Mouse (Mus musculus): ENCODE data around the gene Prdx1. TPM values are rescaled to one million over a fixed set of nuclear protein-coding genes. Genes with fewer than 3 reads are reported as not detected.
"Not testable (repeated sequence)": the region's sequence is repeated elsewhere in the genome, so short reads cannot be mapped to it uniquely, and the experiment has no call there.

Gene Prdx1
- total and polyA plus RNA-seq, 2 experiments, result 376 to 925 TPM

DNA sequence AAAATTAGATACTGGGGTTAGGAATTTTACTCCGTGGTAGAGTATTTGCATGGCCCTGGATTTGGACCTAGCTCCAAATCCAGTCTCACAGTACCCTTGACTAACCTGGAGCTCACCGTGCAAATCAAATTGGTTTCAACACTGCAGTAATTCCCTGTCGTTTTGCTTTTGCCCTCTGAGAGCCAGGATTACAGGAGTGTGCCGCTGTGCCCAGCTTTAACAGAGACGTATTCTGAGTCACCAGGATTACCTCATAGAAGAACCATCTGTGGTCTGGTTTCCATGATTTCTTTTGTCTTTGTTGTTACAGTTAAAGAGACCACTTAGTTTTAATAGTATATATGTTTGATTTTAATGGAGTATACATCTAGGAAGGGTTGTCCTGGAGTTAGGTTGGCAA, 6.2 kb upstream of the Prdx1 start:
- Histone ChIP-seq H3K27me3 (ENCODE audit: control insufficient read depth, insufficient read depth, low read length) (no peaks in the 10 kb centered on the region), H3K9ac (ENCODE audit: low read depth, low read length) (no peak overlapping the region), H3K27ac (replicated peaks; ENCODE audit: insufficient read depth, low read depth, low read length) (no peak overlapping the region), H3K4me1 (ENCODE audit: control insufficient read depth, insufficient read depth, low read length) (peaks cover 8% of the 10 kb centered on the region), H3K36me3 (ENCODE audit: control insufficient read depth, insufficient read depth, low read length) (no peaks in the 10 kb centered on the region), H3K79me2 (ENCODE audit: control insufficient read depth, insufficient read depth, low read length) (no peaks in the 10 kb centered on the region), H3K4me3 (ENCODE audit: insufficient read depth, low read depth, low read length) (no peak overlapping the region)
- peak; percentile 57 for DNase-seq (ENCODE audit: extremely low read depth, low read depth, low spot score)
- no peak for TF ChIP-seq CTCF (IDR thresholded peaks at IDR 0.05; ENCODE audit: low read depth, low read length)
- TF ChIP-seq POLR2A (IDR thresholded peaks at IDR 0.05; ENCODE audit: extremely low read depth, insufficient read depth, low read length), result no peak
- 28% methylated on average over 5 of the region's 5 CpGs for WGBS

DNA sequence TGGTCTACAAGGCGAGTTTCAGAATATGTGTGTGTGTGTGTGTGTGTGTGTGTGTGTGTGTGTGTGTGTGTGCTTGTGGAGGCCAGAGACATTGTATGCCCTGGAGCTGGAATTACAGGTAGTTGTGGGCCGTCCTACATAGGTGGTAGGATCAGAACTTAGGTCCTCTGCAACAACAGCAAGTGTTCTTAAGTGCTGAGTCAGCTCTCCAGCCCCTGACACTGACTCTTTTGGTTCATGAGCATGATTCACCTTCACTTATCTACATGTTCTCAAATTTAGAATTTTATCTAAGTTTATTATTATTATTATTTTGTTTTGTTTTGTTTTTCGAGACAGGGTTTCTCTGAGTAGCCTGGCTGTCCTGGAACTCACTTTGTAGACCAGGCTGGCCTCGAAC, 4.8 kb upstream of the Prdx1 start:
- H3K9ac ChIP-seq (ENCODE audit: low read depth, low read length); H3K27me3 ChIP-seq (ENCODE audit: control insufficient read depth, insufficient read depth, low read length); H3K36me3 ChIP-seq (ENCODE audit: control insufficient read depth, insufficient read depth, low read length); H3K79me2 ChIP-seq (ENCODE audit: control insufficient read depth, insufficient read depth, low read length); H3K27ac ChIP-seq (replicated peaks; ENCODE audit: insufficient read depth, low read depth, low read length); DNase-seq (ENCODE audit: extremely low read depth, low read depth, low spot score); H3K4me3 ChIP-seq (ENCODE audit: insufficient read depth, low read depth, low read length): not testable (repeated sequence)
- peaks cover 11% of the 10 kb centered on the region for H3K4me1 ChIP-seq (ENCODE audit: control insufficient read depth, insufficient read depth, low read length)
- 93% methylated on average over 4 of the region's 4 CpGs for WGBS

DNA sequence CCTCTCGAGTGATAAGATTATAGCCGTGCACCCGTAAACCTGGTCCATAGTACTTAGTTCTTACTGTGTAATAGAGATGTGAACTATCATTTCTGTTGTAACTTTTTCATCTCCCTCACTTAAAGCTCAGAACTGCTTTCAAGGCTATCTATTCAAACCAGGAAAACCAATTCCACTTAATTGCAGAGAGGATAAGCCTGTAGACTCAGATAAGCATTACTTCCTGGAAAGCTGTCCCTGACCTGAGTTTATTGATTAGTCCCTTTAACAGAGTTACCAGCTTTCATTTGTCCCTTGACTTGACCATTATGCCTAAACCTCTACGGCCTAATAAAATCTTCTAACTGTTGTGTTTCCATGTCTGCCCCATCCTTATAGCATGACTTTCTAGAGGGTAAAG, 1.4 kb upstream of the Prdx1 start:
- Histone ChIP-seq H3K9ac (ENCODE audit: low read depth, low read length) (no peak overlapping the region), H3K27ac (replicated peaks; ENCODE audit: insufficient read depth, low read depth, low read length) (peak overlapping the region; percentile 96), H3K4me3 (ENCODE audit: insufficient read depth, low read depth, low read length) (no peak overlapping the region), H3K36me3 (ENCODE audit: control insufficient read depth, insufficient read depth, low read length) (peaks cover 19% of the 10 kb centered on the region), H3K79me2 (ENCODE audit: control insufficient read depth, insufficient read depth, low read length) (peaks cover 13% of the 10 kb centered on the region; the same call in 1 of the 2 replicates), H3K27me3 (ENCODE audit: control insufficient read depth, insufficient read depth, low read length) (no peaks in the 10 kb centered on the region), H3K4me1 (ENCODE audit: control insufficient read depth, insufficient read depth, low read length) (peaks cover 16% of the 10 kb centered on the region)
- WGBS, result 31% methylated on average over 4 of the region's 4 CpGs
- peak; percentile 76 for DNase-seq (ENCODE audit: extremely low read depth, low read depth, low spot score)
- no peak for TF ChIP-seq CTCF (IDR thresholded peaks at IDR 0.05; ENCODE audit: low read depth, low read length)
- TF ChIP-seq POLR2A (IDR thresholded peaks at IDR 0.05; ENCODE audit: extremely low read depth, insufficient read depth, low read length), result no peak

DNA sequence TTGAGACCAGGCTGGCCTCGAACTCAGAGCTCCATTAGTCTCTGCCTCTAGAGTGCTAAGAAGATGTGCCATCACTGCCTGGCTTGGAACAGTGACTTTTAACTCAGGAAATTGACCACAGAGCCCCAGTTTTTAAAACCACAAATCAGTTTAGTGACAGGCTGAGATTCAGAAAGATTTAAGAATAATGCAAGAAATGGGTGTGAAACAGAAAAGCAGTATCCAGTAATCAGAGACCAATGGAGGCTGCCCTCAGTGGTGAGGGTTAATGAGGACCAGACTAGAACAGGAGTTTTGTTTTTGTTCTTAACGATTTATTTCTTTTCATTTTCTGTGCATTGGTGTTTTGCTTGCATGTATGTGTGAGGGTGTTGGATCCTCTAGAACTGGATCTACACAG, 679 bp upstream of the Prdx1 start:
- Histone ChIP-seq H3K27me3 (ENCODE audit: control insufficient read depth, insufficient read depth, low read length) (no peaks in the 10 kb centered on the region), H3K79me2 (ENCODE audit: control insufficient read depth, insufficient read depth, low read length) (peaks cover 15% of the 10 kb centered on the region; the same call in 1 of the 2 replicates), H3K4me3 (ENCODE audit: insufficient read depth, low read depth, low read length) (peak overlapping the region; percentile 72; the same call in 1 of the 2 replicates), H3K9ac (ENCODE audit: low read depth, low read length) (peak overlapping the region; percentile 67), H3K36me3 (ENCODE audit: control insufficient read depth, insufficient read depth, low read length) (peaks cover 26% of the 10 kb centered on the region), H3K27ac (replicated peaks; ENCODE audit: insufficient read depth, low read depth, low read length) (peak overlapping the region; percentile 96), H3K4me1 (ENCODE audit: control insufficient read depth, insufficient read depth, low read length) (peaks cover 19% of the 10 kb centered on the region)
- TF ChIP-seq CTCF (IDR thresholded peaks at IDR 0.05; ENCODE audit: low read depth, low read length) (no peak), POLR2A (IDR thresholded peaks at IDR 0.05; ENCODE audit: extremely low read depth, insufficient read depth, low read length) (no peak)
- 35% methylated on average over 2 of the region's 2 CpGs for WGBS
- DNase-seq (ENCODE audit: extremely low read depth, low read depth, low spot score), result no peak

DNA sequence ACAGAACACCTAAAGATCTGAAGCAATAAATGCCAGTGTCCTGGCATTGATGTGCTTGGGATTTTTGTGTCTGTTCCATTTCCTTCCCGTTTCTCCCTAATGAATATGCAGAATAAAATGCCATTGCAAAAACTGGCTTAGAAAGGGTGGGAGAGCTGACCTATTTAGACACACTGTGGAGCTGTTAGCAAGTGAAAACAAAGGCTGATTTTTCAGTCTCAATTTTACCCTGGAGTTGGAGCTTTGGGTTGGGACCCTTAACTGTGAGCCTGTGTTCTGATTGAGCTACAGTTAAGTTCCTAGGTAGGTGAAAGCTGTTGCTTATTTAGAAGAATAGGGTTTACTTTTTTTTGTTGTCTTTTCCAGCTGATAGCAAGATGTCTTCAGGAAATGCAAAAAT, 1.7 kb downstream of the Prdx1 start:
- DNase-seq (ENCODE audit: extremely low read depth, low read depth, low spot score), result no peak
- Histone ChIP-seq H3K4me3 (ENCODE audit: insufficient read depth, low read depth, low read length) (peak overlapping the region; percentile 72; the same call in 1 of the 2 replicates), H3K4me1 (ENCODE audit: control insufficient read depth, insufficient read depth, low read length) (peaks cover 30% of the 10 kb centered on the region), H3K27ac (replicated peaks; ENCODE audit: insufficient read depth, low read depth, low read length) (no peak overlapping the region), H3K9ac (ENCODE audit: low read depth, low read length) (peak overlapping the region; percentile 15), H3K27me3 (ENCODE audit: control insufficient read depth, insufficient read depth, low read length) (no peaks in the 10 kb centered on the region), H3K36me3 (ENCODE audit: control insufficient read depth, insufficient read depth, low read length) (peaks cover 43% of the 10 kb centered on the region), H3K79me2 (ENCODE audit: control insufficient read depth, insufficient read depth, low read length) (peaks cover 21% of the 10 kb centered on the region; the same call in 1 of the 2 replicates)
- WGBS, result 0% methylated on average over 1 of the region's 1 CpGs
- TF ChIP-seq CTCF (IDR thresholded peaks at IDR 0.05; ENCODE audit: low read depth, low read length) (no peak), POLR2A (IDR thresholded peaks at IDR 0.05; ENCODE audit: extremely low read depth, insufficient read depth, low read length) (no peak)

DNA sequence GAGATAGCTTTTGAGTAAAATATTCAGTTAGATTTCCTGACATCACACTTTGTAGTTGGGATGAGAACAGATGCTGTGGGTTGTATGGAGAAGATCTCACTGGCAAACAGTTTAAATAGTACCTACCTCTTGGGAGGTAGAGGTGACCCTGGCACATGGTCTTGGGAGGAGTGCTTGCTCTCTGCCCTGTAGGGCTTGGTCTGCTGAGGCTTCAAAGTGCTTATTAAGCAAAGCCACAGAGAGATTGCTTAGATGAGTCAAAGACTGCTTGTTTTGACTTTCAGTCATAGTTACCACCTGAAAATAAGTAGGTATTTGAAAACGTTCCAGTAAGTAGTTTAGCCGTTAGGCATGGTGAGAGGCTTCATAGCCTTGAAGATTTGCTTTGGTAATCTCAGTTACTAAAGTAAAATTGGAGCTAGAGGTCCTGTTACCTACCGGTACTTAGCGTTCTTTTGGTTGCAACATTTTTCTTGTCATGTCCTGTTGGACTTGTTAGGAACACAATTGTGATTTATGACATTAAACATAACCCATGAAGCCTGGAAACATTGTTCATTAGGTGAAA, 4.0 kb downstream of the Prdx1 start:
- TF ChIP-seq POLR2A (IDR thresholded peaks at IDR 0.05; ENCODE audit: extremely low read depth, insufficient read depth, low read length), result no peak
- TF ChIP-seq CTCF (IDR thresholded peaks at IDR 0.05; ENCODE audit: low read depth, low read length), result no peak
- H3K9ac ChIP-seq (ENCODE audit: low read depth, low read length), result no peak overlapping the region
- H3K79me2 ChIP-seq (ENCODE audit: control insufficient read depth, insufficient read depth, low read length), result peaks cover 21% of the 10 kb centered on the region; the same call in 1 of the 2 replicates
- H3K27ac ChIP-seq (replicated peaks; ENCODE audit: insufficient read depth, low read depth, low read length), result peak overlapping the region; percentile 33; the same call in 1 of the 2 replicates
- 32% methylated on average over 4 of the region's 4 CpGs for WGBS
- H3K27me3 ChIP-seq (ENCODE audit: control insufficient read depth, insufficient read depth, low read length), result no peaks in the 10 kb centered on the region
- H3K36me3 ChIP-seq (ENCODE audit: control insufficient read depth, insufficient read depth, low read length), result peaks cover 66% of the 10 kb centered on the region
- H3K4me1 ChIP-seq (ENCODE audit: control insufficient read depth, insufficient read depth, low read length), result peaks cover 32% of the 10 kb centered on the region
- peak overlapping the region; percentile 20; the same call in 1 of the 2 replicates for H3K4me3 ChIP-seq (ENCODE audit: insufficient read depth, low read depth, low read length)
- peak; percentile 76 for DNase-seq (ENCODE audit: extremely low read depth, low read depth, low spot score)
